Mouse (Mus musculus) G1E (cell line): ENCODE results near the gene Il33.

Experiments
- CTCF ChIP-seq: IDR thresholded peaks from 2 replicates; pipeline ENCODE4 v1.5.1; 2012; ENCODE audit warnings: low read depth, low read length, inconsistent platforms, mixed read lengths
- GATA2 ChIP-seq: IDR thresholded peaks from 2 replicates; pipeline ENCODE4 v1.6.1; 2012; ENCODE audit warnings: low read depth, low read length, inconsistent platforms, borderline replicate concordance
- POLR2AphosphoS5 ChIP-seq: IDR thresholded peaks from 2 replicates; pipeline ENCODE4 v1.6.1; 2012; ENCODE audit warnings: low read depth, low read length, inconsistent platforms; ENCODE audit not compliant: insufficient replicate concordance
- TAL1 ChIP-seq: conservative IDR thresholded peaks from 2 replicates; pipeline ENCODE4 v1.6.1; 2012; ENCODE audit warnings: low read depth, low read length, inconsistent platforms, mixed read lengths

- TF ChIP-seq CTCF (no peak), TAL1 (no peak), GATA2 (no peak), POLR2AphosphoS5 (no peak)
Measured at GRCm38 (mm10) chr19:29967960-29968359, 43.0 kb downstream of the Il33 start.
